ENCODE assay signal across 9 mouse cellular contexts in the genomic region with DNA sequence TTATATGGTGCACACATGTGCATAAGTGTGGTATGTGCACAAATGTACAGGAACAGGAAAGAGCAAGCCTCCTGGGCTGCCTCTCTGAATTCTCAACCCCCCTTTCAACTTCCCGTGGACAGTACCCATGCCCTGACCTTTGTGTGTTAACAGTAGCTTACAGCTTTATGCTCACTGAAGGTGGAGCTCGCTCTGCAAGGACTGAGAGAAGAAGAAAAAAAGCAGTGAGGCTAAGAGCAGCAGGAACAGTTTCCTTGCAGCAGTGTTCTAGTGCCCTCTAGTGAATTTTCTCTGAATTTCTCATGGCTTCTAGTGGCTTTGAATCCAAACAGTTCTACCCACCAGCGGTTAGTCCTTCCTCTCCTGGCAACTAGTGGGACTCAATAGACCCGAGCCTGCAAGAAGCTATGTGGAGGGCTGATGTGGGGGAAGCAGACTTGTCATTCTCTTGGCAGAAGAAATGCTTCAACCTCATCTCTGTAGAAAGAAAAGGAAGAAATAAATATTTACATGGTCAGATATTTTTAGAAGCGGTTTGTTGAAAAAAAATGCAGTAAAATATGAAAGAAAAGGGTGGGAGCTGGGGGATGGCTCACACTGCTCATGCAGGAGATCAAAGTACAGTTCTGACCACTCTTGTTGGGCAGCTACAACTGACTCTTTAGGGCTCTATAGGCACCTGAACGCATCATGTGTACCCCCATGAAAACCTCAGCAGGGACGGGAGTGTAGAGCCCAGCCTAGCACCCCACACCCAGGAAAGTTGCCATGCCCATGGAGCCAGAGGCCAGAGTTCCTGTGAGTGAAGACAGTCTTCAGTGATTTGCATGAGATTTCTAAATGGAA. TPM values are rescaled to one million over a fixed set of nuclear protein-coding genes. Genes with fewer than 3 reads are reported as not detected.
DNase-seq lines count a peak whose midpoint lies in the region; ATAC-seq and TF ChIP-seq lines count a peak whose summit lies in the region.
"Had no signal": no experiment of that assay in that cellular context is flagged by ENCODE, and none has a peak within 500 bp of the region (broad histone marks: within the 10 kb centered on the region; RNA-seq: fewer than 3 reads in every experiment).

No protein-coding gene starts in this region.

- peak; percentile 76 for ATAC-seq in hindbrain, postnatal 0 days
- ATAC-seq in lung, embryonic 16.5 days (ENCODE audit: low read depth), result peak; percentile 92

- H3K4me3 ChIP-seq in ES-E14 (ENCODE audit: insufficient read depth in 1 of 2, low read depth in 1 of 2, low read length in 2 of 2, poor library complexity in 1 of 2, severe bottlenecking in 1 of 2), result no peak overlapping the region
- H3K4me3 ChIP-seq in hindbrain, postnatal 0 days (ENCODE audit: low read length), result no peak overlapping the region
- H3K4me3 ChIP-seq in lung, embryonic 16.5 days (ENCODE audit: low read length), result no peak overlapping the region
- H3K4me3 ChIP-seq: embryonic facial prominence, embryonic 13.5 days had no signal

- H3K9ac ChIP-seq in ES-E14 (ENCODE audit: insufficient read depth, low read depth, low read length, poor library complexity, severe bottlenecking), result no peak overlapping the region
- H3K9ac ChIP-seq in hindbrain, postnatal 0 days (replicated peaks; ENCODE audit: low read length), result no peak overlapping the region
- no peak overlapping the region for H3K9ac ChIP-seq in lung, embryonic 16.5 days (ENCODE audit: low read length)
- H3K9ac ChIP-seq: embryonic facial prominence, embryonic 13.5 days had no signal

- 38% methylated on average over 7 of the region's 7 CpGs for WGBS in hindbrain, postnatal 0 days
- 24% methylated on average over 7 of the region's 7 CpGs for WGBS in lung, embryonic 16.5 days

- H3K4me2 ChIP-seq in hindbrain, postnatal 0 days (ENCODE audit: low read depth, low read length), result no peak overlapping the region
- H3K4me2 ChIP-seq in lung, embryonic 16.5 days (ENCODE audit: low read depth, low read length), result no peak overlapping the region
- H3K4me2 ChIP-seq: embryonic facial prominence, embryonic 13.5 days had no signal

- peak; percentile 58 for DNase-seq in layer of hippocampus, adult 11-12 months (ENCODE audit: low spot score)
- DNase-seq in layer of hippocampus, postnatal 10 days (ENCODE audit: low spot score in 2 of 2), result no peak
- DNase-seq in ES-E14 (ENCODE audit: low read depth, low spot score), result no peak
- DNase-seq in embryo, embryonic 11 days, result peak; percentile 85
- DNase-seq in hindbrain, postnatal 0 days (ENCODE audit: low spot score), result peak; percentile 92
- peak; percentile 33 for DNase-seq in right cerebral cortex, postnatal 25 days
- DNase-seq in urinary bladder, postnatal 36 days (ENCODE audit: low spot score in 2 of 2), result no peak

- no peaks in the 10 kb centered on the region for H3K27me3 ChIP-seq in hindbrain, postnatal 0 days (ENCODE audit: insufficient read depth, low read length)
- no peaks in the 10 kb centered on the region for H3K27me3 ChIP-seq in lung, embryonic 16.5 days (ENCODE audit: control insufficient read depth, insufficient read depth, low read depth, low read length)
- H3K27me3 ChIP-seq: embryonic facial prominence, embryonic 13.5 days had no signal

- no peaks in the 10 kb centered on the region for H3K9me3 ChIP-seq in ES-E14 (ENCODE audit: control insufficient read depth, insufficient read depth, low read depth, low read length)
- H3K9me3 ChIP-seq in hindbrain, postnatal 0 days (ENCODE audit: low read length), result no peaks in the 10 kb centered on the region
- H3K9me3 ChIP-seq in lung, embryonic 16.5 days (ENCODE audit: control insufficient read depth, low read length), result no peaks in the 10 kb centered on the region
- H3K9me3 ChIP-seq: embryonic facial prominence, embryonic 13.5 days had no signal

- H3K4me1 ChIP-seq in ES-E14 (ENCODE audit: control insufficient read depth in 2 of 2, insufficient read depth in 2 of 2, low read length in 2 of 2, poor library complexity in 1 of 2), result 0 out of 4 replicates have a peak, but pooled peaks cover 0 to 2% of the 10 kb centered on the region in 2 experiments
- H3K4me1 ChIP-seq in hindbrain, postnatal 0 days (ENCODE audit: insufficient read depth, low read length), result no peaks in the 10 kb centered on the region
- peaks cover 13% of the 10 kb centered on the region for H3K4me1 ChIP-seq in lung, embryonic 16.5 days (replicated peaks; ENCODE audit: control insufficient read depth, insufficient read depth, low read length)

- peak; percentile 92 for TF ChIP-seq CTCF in hindbrain, postnatal 0 days (IDR thresholded peaks at IDR 0.05; ENCODE audit: low read depth)

- in situ Hi-C loops in ES-E14 (cut with MboI; ENCODE audit: low sequenced_read_pairs in 2 of 2, unreplicated experiment in 2 of 2), result loop anchor here (25.0 kb wide), 2 partner anchors 405 to 430 kb away; no protein-coding TSS in a partner anchor

- H3K36me3 ChIP-seq in ES-E14 (ENCODE audit: control insufficient read depth, insufficient read depth, low read length, poor library complexity, severe bottlenecking), result no peaks in the 10 kb centered on the region
- H3K36me3 ChIP-seq in hindbrain, postnatal 0 days (ENCODE audit: insufficient read depth, low read length), result no peaks in the 10 kb centered on the region
- no peaks in the 10 kb centered on the region for H3K36me3 ChIP-seq in lung, embryonic 16.5 days (ENCODE audit: control insufficient read depth, insufficient read depth, low read length)
- H3K36me3 ChIP-seq: embryonic facial prominence, embryonic 13.5 days had no signal

- H3K27ac ChIP-seq in ES-E14 (ENCODE audit: insufficient read depth, low read depth, low read length, poor library complexity, severe bottlenecking), result no peak overlapping the region
- H3K27ac ChIP-seq in hindbrain, postnatal 0 days, result no peak overlapping the region
- H3K27ac ChIP-seq in lung, embryonic 16.5 days (ENCODE audit: low read length), result peak overlapping the region; percentile 62
- H3K27ac ChIP-seq: embryonic facial prominence, embryonic 13.5 days had no signal

TF ChIP-seq in ES-E14, 5 proteins besides CTCF, POLR2A, EP300 and RAD21:
- TF ChIP-seq MAFK (IDR thresholded peaks at IDR 0.05; ENCODE audit: insufficient read depth, low read depth, low read length) (no peak), ZC3H11A (IDR thresholded peaks at IDR 0.05; ENCODE audit: borderline replicate concordance, low read depth, low read length) (peak; percentile 99), ZNF384 (IDR thresholded peaks at IDR 0.05; ENCODE audit: low read depth, low read length) (peak; percentile 81)

RNA-seq across cellular contexts. Expression of a gene that starts 11.8 kb away (rescaled TPM):
- total RNA-seq in layer of hippocampus, postnatal 10 days (2021), result 10 to 100 TPM; 22.3 to 28.3 TPM
- total RNA-seq in ES-E14 (2012; rRNA removed), result 24.9 and 49.0 TPM in 2 replicates
- 21.4 and 22.3 TPM in 2 replicates for total RNA-seq in hindbrain, postnatal 0 days (2014; rRNA removed)
- polyA plus RNA-seq in hindbrain, postnatal 0 days (2015; fragmentation: Nextera tagmentation; extraction: Ambion mirVana), result 8.3 and 8.6 TPM in 2 replicates
- 28.3 and 28.9 TPM in 2 replicates for polyA plus RNA-seq in lung, embryonic 16.5 days (2015; fragmentation: Nextera tagmentation; extraction: Ambion mirVana)

RNA-seq across cellular contexts. Expression of a gene that starts 38.9 kb away (rescaled TPM):
- total RNA-seq in layer of hippocampus, postnatal 10 days (2021), result under 1 TPM; 0.85 TPM
- total RNA-seq in ES-E14 (2012; rRNA removed), result 0.80 and 2.4 TPM in 2 replicates
- 0.10 and 0.43 TPM in 2 replicates for total RNA-seq in hindbrain, postnatal 0 days (2014; rRNA removed)
- 0.23 and 0.33 TPM in 2 replicates for polyA plus RNA-seq in hindbrain, postnatal 0 days (2015; fragmentation: Nextera tagmentation; extraction: Ambion mirVana)
- not detected in 2 replicates for polyA plus RNA-seq in lung, embryonic 16.5 days (2015; fragmentation: Nextera tagmentation; extraction: Ambion mirVana)
- polyA plus RNA-seq: embryonic facial prominence, embryonic 13.5 days had no signal

Comparison
In these comparisons a context has a peak if more than half of its experiments do, and no peak if none do; other contexts are left out.
1. DNase-seq: peak in layer of hippocampus, adult 11-12 months (single experiment), embryo, embryonic 11 days (single experiment), hindbrain, postnatal 0 days (single experiment) and right cerebral cortex, postnatal 25 days (single experiment); none in layer of hippocampus, postnatal 10 days (0 of 2), ES-E14 (single experiment) and urinary bladder, postnatal 36 days (0 of 2).